Mouse (Mus musculus) embryonic stem cell, embryonic (primary cell): ENCODE measurements around the gene Ndufs8.

Source experiments
- CTCF ChIA-PET, 4 experiments: fragments of 300-600 bp in 2 of 4; fragments of 350-600 bp in 2 of 4; sonication (Branson Sonifier 250); formaldehyde crosslinking; loops; one replicate each; lab custom pipeline; 2022; ENCODE audit warnings: inconsistent platforms in 2 of 4; lab: Charles Lee
- POLR2A ChIA-PET, 4 experiments: fragments of 300-600 bp in 2 of 4; fragments of 350-600 bp in 2 of 4; sonication (Branson Sonifier 250); formaldehyde crosslinking; loops; one replicate each; lab custom pipeline; 2022; ENCODE audit warnings: antibody characterized with exemption in 4 of 4, inconsistent platforms in 1 of 4; lab: Charles Lee

The Ndufs8 gene

DNA sequence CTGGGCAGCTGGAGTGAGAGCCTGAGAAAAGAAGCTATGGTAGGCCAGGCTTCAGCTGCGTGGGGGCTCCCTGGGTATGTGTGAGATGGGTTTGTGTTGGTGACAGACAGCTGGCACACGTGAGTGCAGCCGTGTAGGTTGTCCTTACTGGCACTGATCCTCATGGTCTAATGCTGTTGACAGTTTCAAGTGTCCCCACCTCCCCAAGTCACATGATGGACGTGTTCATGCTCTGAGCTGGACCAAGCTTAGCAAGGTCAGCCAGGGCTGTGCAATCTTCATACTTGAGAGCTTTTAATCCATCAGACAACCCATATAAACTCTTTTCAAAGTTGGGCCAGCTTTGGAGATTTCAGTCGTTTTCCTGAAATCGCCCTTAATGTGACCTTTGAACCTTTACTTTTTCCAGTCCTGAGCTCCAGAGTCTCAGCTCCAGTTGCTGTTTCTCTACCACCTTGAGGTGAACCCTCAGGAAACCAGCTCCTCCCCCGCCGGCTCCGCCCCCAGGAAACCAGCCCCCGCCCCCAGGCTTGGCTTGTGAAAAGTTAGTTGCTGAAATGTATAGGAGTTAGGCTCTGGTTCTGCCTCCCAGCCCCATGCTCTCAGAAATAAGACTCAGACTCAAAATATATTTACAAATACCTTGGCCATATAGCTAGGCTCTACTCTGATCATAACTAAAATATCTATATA, 33.4 kb upstream of the Ndufs8 start:
- ChIA-PET CTCF (interaction anchor here (0.5 to 3.8 kb wide), 77 partner anchors 10 to 310 kb away, joined by 3 to 42 read pairs (median 5); partner anchors contain the start of genes Gstp2 (in 4 of the 4), Ndufv1 (in 4 of the 4), Aldh3b1 (in 2 of the 4) and Aldh3b3 (in 2 of the 4)), POLR2A (interaction anchor here (0.6 to 2.5 kb wide), 40 partner anchors 9 to 209 kb away, joined by 3 to 19 read pairs (median 4); partner anchors contain the start of genes Acy3 (in 2 of the 4), Gm49405 (in 2 of the 4), Gstp2 (in 2 of the 4) and Ndufs8 (in 2 of the 4))

DNA sequence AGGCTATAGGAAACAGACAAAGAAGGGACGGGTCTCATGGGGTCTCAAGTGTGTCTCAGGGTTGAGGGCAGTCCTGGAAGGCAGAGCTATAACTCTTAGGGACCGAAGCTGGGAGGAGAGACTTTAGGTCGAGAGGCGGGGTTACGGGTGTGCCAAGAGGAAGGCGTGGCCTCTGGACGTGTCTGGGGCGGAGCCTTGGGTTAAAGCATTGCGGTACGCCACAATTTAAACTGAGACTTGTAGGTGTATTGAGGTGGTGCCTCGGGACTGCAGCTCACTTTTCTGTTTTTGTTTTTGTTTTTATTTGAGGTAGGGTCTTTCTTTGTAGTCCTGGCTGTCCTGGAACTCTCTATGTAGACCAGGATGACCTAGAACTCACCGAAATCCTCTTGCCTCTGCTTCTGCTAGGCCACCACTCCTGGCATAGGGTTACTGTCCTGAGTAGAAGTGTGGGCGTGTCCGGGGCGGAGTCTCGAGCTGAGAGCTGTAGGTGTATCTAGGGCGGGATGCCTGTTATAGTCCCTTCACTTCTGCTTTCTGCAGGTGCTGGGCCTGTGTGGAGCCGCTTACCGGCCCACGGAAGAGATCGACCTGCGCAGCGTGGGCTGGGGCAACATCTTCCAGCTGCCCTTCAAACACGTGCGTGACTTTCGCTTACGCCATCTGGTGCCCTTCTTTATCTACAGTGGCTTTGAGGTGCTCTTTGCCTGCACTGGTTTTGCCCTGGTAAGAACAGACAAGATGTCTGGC, 30.6 kb upstream of the Ndufs8 start:
- ChIA-PET POLR2A (interaction anchor here in 3 of 4 experiments (0.5 to 3.3 kb wide), 28 partner anchors 8 to 313 kb away, joined by 3 to 18 read pairs (median 5); partner anchors contain the start of genes Acy3 (in 2 of the 3), Gstp2 (in 2 of the 3), Ndufs8 (in 2 of the 3) and Ndufv1 (in 2 of the 3)), CTCF (interaction anchor here (0.5 to 2.1 kb wide), 23 partner anchors 13 to 362 kb away, joined by 3 to 10 read pairs (median 4); partner anchors contain the start of genes Acy3 (in 1 of the 4), Aldh3b1 (in 1 of the 4), Gm49405 (in 1 of the 4) and Ndufs8 (in 1 of the 4))

GRCm38 (mm10) chr19:3942315-3942714, 29.7 kb upstream of the Ndufs8 start:
- CTCF ChIA-PET: interaction anchor here (0.5 to 2.1 kb wide), 19 partner anchors 9 to 361 kb away, joined by 3 to 10 read pairs (median 4); partner anchors contain the start of genes Acy3 (in 1 of the 4), Aldh3b1 (in 1 of the 4), Gm49405 (in 1 of the 4) and Ndufs8 (in 1 of the 4)
- POLR2A ChIA-PET: interaction anchor here in 3 of 4 experiments (0.6 to 3.3 kb wide), 21 partner anchors 12 to 466 kb away, joined by 3 to 18 read pairs (median 8); partner anchors contain the start of genes Acy3 (in 2 of the 3), Ndufs8 (in 2 of the 3), Aldh3b1 (in 1 of the 3) and Cdk2ap2 (in 1 of the 3)

- ChIA-PET POLR2A (interaction anchor here (0.5 to 3.0 kb wide), 29 partner anchors 7 to 557 kb away, joined by 3 to 21 read pairs (median 4); partner anchors contain the start of genes Gstp2 (in 2 of the 4), Ndufv1 (in 2 of the 4), Acy3 (in 1 of the 4) and Cdk2ap2 (in 1 of the 4)), CTCF (interaction anchor here (0.6 to 2.3 kb wide), 24 partner anchors 9 to 811 kb away, joined by 3 to 13 read pairs (median 4); partner anchors contain the start of genes Ankrd13d (in 1 of the 4), Gm49405 (in 1 of the 4), Gstp2 (in 1 of the 4) and Ndufv1 (in 1 of the 4))
Measured at GRCm38 (mm10) chr19:3935896-3936850, 23.6 kb upstream of the Ndufs8 start.

DNA sequence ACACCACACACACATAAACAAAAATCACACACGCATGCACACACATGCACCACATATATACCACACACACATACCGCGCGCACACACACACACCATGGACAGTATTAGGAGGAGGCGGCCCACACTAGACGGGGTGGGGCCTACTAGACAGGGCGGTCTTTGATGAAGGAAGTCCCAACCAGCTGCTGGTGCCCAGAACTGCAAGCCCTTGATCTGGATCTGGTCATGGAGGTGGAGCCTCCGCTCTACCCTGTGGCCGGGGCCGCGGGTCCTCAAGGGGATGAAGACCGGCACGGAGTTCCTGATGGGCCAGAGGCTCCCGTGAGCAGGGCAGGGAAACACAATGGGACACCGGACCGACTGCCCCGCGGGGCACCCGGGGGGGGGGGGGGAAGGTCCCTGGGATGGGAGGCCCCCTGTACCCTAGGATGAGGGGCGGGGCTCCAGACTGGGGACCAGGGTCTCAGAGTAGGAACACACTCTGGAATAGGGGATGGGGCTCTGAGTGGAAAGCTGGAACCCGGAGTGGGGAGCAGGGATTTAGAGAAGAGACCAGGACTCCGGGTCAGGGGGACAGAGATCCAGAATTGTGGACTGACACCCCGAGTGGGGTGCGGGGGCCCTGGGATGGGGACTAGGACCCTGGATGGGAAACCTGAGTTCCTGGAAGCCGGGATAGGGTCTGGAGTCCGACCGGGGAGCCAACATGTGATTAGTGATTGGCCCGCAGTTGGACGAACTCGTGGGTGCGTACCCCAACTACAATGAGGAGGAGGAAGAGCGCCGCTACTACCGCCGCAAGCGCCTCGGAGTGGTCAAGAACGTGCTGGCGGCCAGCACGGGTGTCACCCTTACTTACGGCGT, 22.7 kb upstream of the Ndufs8 start, which contains the start of gene Unc93b1:
TSS of gene Unc93b1 (plus strand) at position 155 of the 864 bp plus-strand sequence.
- ChIA-PET POLR2A (interaction anchor here (0.5 to 3.0 kb wide), 24 partner anchors 8 to 556 kb away, joined by 3 to 21 read pairs (median 4); partner anchors contain the start of genes Gstp2 (in 2 of the 4), Ndufv1 (in 2 of the 4), Acy3 (in 1 of the 4) and Gstp1 (in 1 of the 4)), CTCF (interaction anchor here (0.6 to 2.3 kb wide), 19 partner anchors 8 to 812 kb away, joined by 3 to 13 read pairs (median 4); partner anchors contain the start of genes Gm49405 (in 1 of the 4), Gstp2 (in 1 of the 4), Ndufv1 (in 1 of the 4) and Nudt8 (in 1 of the 4))

GRCm38 (mm10) chr19:3931716-3932115, 19.1 kb upstream of the Ndufs8 start:
- POLR2A ChIA-PET: interaction anchor here in 3 of 4 experiments (0.7 to 2.9 kb wide), 10 partner anchors 12 to 297 kb away, joined by 3 to 20 read pairs (median 4); partner anchors contain the start of genes Ndufv1 (in 2 of the 3), Acy3 (in 1 of the 3), Gstp2 (in 1 of the 3) and Ndufs8 (in 1 of the 3)

DNA sequence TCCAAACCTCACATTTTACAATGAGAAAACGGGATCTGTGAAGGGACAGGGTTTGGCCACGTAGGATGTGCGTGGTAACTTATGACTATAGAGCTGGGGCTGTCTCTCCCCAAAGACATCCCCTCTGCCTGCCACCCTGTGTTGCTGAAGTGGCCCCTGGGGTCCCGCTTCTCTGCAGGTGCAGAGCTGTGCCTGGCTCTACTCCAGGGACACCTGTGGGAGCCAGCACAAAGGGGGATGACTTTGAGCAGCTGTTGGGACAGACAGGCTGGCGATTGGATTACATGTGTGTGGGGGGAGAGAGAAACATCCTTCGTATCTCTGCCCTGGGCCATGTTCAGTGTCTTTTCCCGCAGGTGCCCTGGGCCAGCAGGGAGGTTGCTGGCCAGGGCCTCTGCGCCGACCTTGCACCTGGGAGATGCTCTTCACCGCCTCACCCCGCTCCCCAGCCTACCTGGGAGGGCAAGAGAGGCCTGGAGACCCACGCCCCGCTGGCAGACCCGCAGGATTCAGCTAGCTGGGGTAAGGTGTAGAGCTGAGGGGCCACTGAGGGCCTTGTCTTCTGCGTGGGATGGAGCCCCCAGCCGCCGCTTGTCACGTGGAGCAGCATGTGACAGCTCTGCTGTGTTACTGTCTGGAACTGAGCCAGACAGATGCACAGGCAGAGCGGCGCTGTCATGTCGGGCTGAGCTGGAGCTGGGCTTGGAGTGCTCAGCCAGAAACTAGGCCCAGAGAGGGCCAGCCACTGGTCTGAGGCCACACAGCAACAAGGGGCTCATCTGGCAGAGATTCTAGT, 17.9 kb upstream of the Ndufs8 start:
- ChIA-PET POLR2A (interaction anchor here in 3 of 4 experiments (0.7 to 2.9 kb wide), 34 partner anchors 10 to 396 kb away, joined by 3 to 20 read pairs (median 4); partner anchors contain the start of genes Gm49405 (in 2 of the 3), Ndufs8 (in 2 of the 3), Ndufv1 (in 2 of the 3) and Nudt8 (in 2 of the 3)), CTCF (interaction anchor here in 3 of 4 experiments (0.8 to 3.6 kb wide), 12 partner anchors 12 to 167 kb away, joined by 3 to 8 read pairs (median 3); partner anchors contain the start of genes Ndufv1 (in 2 of the 3), Cdk2ap2 (in 1 of the 3) and Ndufs8 (in 1 of the 3))

More at GRCm38 (mm10) chr19:3931716-3932115, 19.1 kb upstream of the Ndufs8 start:
- CTCF ChIA-PET: interaction anchor here in 3 of 4 experiments (0.6 to 1.5 kb wide), 4 partner anchors 9 to 163 kb away, joined by 3 to 8 read pairs (median 4); partner anchors contain the start of gene Ndufv1 (in 1 of the 3)

DNA sequence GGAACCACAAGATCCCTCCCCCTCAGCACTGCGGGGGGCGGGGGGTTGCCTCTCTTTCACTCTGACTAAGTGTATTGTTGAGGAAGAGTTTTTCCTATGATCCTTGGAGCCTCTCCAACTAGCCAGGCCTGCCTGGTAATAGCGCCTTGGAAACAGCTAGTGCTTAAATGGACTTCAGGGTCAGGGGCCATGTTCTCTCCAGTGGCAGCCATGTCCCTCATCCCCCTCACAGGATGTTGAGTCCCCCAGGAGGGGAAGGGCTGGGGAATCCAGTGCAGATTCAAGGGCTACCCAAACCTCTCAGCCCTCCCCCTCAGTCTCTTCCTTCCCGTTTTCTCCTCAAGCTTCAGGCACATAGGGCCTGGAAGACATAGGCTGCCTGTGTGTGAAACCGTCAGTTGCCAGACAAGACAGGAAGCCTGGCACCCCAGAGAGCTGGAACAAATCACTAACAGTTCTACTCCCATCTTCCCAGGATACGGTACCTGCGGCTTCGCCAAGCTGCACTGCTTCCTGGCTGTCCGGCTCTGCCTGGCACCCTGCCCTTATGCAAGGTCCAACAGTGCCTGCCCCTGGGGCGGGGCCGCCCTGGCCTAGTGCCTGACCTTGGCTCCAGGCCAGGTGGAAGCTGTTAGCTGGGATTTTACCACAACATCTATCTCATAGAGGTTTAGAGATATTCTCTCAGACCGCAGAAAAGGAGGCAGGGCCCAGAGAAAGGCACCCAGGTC, 16.8 kb upstream of the Ndufs8 start, which contains the start of gene Aldh3b1:
TSS of gene Aldh3b1 (minus strand) at position 598 of the 731 bp plus-strand sequence.
- CTCF ChIA-PET: interaction anchor here (0.8 to 3.6 kb wide), 10 partner anchors 14 to 168 kb away, joined by 3 to 8 read pairs (median 3); partner anchors contain the start of genes Cdk2ap2 (in 1 of the 4) and Ndufs8 (in 1 of the 4)

GRCm38 (mm10) chr19:3928779-3929178, 16.2 kb upstream of the Ndufs8 start:
- ChIA-PET POLR2A (interaction anchor here (0.8 to 2.9 kb wide), 18 partner anchors 12 to 168 kb away, joined by 3 to 20 read pairs (median 4); partner anchors contain the start of genes Ndufs8 (in 4 of the 4), Chka (in 2 of the 4), Gstp2 (in 2 of the 4) and Cdk2ap2 (in 1 of the 4)), CTCF (interaction anchor here in 3 of 4 experiments (0.7 to 3.6 kb wide), 6 partner anchors 17 to 259 kb away, joined by 3 to 8 read pairs (median 4); no protein-coding TSS in a partner anchor)

More for the DNA sequence above, 16.8 kb upstream of the Ndufs8 start, which contains the start of gene Aldh3b1:
- POLR2A ChIA-PET: interaction anchor here (0.8 to 2.9 kb wide), 34 partner anchors 9 to 395 kb away, joined by 3 to 20 read pairs (median 4); partner anchors contain the start of genes Ndufs8 (in 4 of the 4), Cdk2ap2 (in 2 of the 4), Chka (in 2 of the 4) and Gm49405 (in 2 of the 4)

GRCm38 (mm10) chr19:3927989-3928388, 15.4 kb upstream of the Ndufs8 start:
- CTCF ChIA-PET: interaction anchor here in 2 of 4 experiments (0.7 to 3.6 kb wide), 6 partner anchors 32 to 300 kb away, joined by 3 to 8 read pairs (median 3); no protein-coding TSS in a partner anchor
- POLR2A ChIA-PET: interaction anchor here in 3 of 4 experiments (0.9 to 1.9 kb wide), 5 partner anchors 10 to 886 kb away, joined by 3 to 7 read pairs (median 4); partner anchors contain the start of genes Cdk2ap2 (in 1 of the 3), Chka (in 1 of the 3) and Gstp2 (in 1 of the 3)

GRCm38 (mm10) chr19:3926685-3927084, 14.1 kb upstream of the Ndufs8 start:
- CTCF ChIA-PET: interaction anchor here in 1 of 4 experiments (3.6 kb wide), 1 partner anchor 54 kb away, joined by 8 read pairs; no protein-coding TSS in a partner anchor
- POLR2A ChIA-PET: interaction anchor here in 2 of 4 experiments (1.0 to 5.1 kb wide), 5 partner anchors 9 to 64 kb away, joined by 3 to 33 read pairs (median 5); partner anchors contain the start of gene Ndufs8 (in 2 of the 2)

GRCm38 (mm10) chr19:3926279-3926678, 13.7 kb upstream of the Ndufs8 start:
- CTCF ChIA-PET: interaction anchor here in 1 of 4 experiments (0.7 kb wide), 1 partner anchor 21 kb away, joined by 3 read pairs; no protein-coding TSS in a partner anchor
- POLR2A ChIA-PET: interaction anchor here in 2 of 4 experiments (1.0 to 5.1 kb wide), 5 partner anchors 9 to 64 kb away, joined by 3 to 33 read pairs (median 5); partner anchors contain the start of genes Ndufs8 (in 2 of the 2) and Unc93b1 (in 1 of the 2)
